Mouse (Mus musculus) spleen, postnatal 14 days (tissue): ENCODE data around the gene Ctnnd1.
"Not testable (repeated sequence)": the region's sequence is repeated elsewhere in the genome, so short reads cannot be mapped to it uniquely, and the experiment has no call there.

Source experiments
- DNase-seq, 2 experiments: peaks; one replicate each; pipeline ENCODE4 v3.0.0; 2021 to 2022; ENCODE audit warnings: low spot score in 2 of 2

Ctnnd1 gene

DNA sequence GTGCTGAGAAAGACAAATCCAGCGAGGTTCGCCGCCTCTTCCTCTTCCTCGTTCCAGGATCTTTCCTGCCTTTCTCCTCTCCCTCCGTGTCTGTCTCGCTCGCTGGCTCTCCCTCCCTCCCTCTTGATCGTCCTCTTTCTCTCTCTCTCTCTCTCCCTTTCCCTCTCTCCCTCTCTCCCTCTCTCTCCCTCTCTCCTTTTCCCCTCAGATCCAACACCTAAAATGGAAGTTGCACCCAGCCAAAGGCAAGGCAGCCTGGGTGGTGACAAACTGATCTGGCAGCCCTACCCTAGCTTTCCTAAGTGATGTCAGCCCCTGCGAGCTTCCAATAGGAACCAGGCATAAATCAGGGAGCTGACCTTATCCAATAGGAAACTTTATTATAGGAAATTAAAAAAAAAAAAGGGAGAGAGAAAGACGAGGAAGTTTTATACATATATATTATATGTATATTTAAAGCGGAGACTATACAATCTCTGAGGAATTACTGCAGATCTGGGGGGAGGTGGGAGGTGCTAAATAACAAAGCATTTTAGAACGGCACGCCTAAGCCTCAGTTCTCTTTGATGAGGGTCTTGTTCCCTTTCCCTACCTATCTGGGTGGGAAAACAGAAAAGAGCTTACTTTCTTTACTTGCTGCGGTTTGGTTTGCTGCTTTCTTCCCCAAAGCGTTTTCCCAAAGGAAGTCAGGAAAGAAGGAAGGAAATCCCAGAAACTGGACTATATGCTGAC, at the start of gene Ctnnd1:
Gene Ctnnd1, minus strand, starts transcription at position 302 of the 732 bp plus-strand sequence.
- DNase-seq, result no peak

DNA sequence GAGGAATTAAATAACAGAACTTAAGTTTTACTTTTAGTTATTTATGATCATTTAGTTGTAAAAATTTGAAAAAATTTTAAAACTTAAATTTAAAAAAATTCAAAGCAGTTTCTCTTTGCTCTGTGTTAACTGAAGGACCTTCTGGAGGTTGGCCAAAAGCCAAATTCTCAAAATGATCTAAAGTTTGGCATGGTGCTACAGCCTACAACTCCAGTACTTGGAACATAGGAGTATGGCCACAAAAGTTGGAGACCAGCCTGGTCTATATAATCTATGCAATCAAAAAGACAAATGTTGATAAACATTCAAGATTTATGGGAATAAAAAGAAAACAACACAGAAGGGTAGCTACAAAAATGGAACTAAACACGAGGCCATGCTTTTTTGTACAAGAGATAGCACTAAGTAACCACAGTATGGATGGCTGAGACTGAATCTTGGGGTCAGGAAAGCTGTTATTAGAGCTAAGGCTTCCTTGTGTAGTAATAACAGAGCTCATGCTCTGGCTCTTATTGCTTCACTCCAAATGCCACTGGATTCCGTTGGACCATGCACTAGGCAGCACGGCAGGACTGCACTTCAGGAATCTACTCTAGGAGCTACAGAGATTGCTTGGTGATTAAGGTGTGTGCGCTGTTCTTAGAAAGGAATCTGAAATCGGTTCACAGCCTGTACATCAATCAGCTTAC, 44.6 kb upstream of the Ctnnd1 start:
- no peak for DNase-seq

- no peak for DNase-seq
Observed at GRCm38 (mm10) chr2:84690050-84690449, 39.5 kb upstream of the Ctnnd1 start.

- DNase-seq, result no peak
Observed at GRCm38 (mm10) chr2:84688080-84688844, 37.7 kb upstream of the Ctnnd1 start.

- no peak for DNase-seq
Observed at GRCm38 (mm10) chr2:84682605-84683183, 32.1 kb upstream of the Ctnnd1 start.

- DNase-seq, result no peak
Observed at GRCm38 (mm10) chr2:84679016-84679415, 28.5 kb upstream of the Ctnnd1 start, which contains the start of gene Tmx2. TSS of gene Tmx2 (minus strand) at chr2:84679140.

DNA sequence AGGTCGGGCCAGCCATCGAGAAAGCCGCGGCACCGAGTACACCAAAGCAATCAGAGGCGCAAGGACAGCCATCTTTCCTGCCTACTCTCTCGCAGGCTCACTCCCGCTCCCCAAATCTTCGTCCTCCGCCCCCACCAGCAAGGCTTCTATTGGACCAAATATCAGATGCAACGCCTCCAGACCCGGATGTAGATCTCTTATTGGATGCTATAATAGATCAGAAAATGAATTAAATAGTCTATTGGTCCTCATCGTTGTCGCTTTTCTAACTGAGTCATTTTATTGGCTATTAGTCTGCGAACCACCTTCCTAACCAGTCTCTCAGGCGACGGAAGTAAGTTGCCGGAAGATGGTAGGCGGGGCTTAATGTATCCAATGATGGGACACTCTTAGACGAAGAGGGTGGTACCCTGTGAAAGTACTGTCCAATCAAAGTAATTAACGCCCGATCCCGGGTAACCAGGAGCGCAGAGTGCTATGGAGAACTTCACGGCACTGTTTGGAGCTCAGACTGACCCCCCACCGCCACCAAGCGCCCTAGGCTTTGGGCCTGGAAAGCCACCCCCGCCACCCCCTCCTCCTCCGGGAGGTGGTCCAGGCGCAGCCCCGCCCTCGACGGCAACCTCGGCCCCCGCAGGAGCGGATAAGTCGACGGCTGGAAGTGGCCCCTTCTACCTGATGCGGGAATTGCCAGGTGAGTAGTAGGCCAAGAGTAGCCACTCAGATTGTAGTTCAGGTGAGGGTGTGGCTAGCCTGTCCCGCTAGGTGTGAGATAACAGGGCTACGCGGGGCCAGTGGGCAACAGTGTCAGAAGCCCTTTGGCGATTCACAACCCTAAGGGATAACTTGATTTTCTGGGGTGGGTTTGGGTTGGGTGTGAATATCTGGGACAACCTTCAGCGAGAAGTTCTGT, 27.7 kb upstream of the Ctnnd1 start, which contains the start of the genes Gm28635 and Med19:
Gene Gm28635, minus strand, starts transcription at position 74 of the 913 bp plus-strand sequence.
Gene Med19, plus strand, starts transcription at position 435 of the 913 bp plus-strand sequence.
- DNase-seq, result peak; percentile 73 to 82

- DNase-seq, result peak in 1 of 2 experiments; percentile 32
Observed at GRCm38 (mm10) chr2:84677270-84677967, 26.9 kb upstream of the Ctnnd1 start.

GRCm38 (mm10) chr2:84671535-84671934, 21.0 kb upstream of the Ctnnd1 start:
- DNase-seq, result not testable (repeated sequence)

GRCm38 (mm10) chr2:84670569-84670933, 20.0 kb upstream of the Ctnnd1 start, which contains the start of gene Selenoh:
TSS of gene Selenoh (minus strand) at chr2:84670770.
- DNase-seq, result peak; percentile 65 to 78

GRCm38 (mm10) chr2:84669828-84670568, 19.4 kb upstream of the Ctnnd1 start:
- no peak for DNase-seq

DNA sequence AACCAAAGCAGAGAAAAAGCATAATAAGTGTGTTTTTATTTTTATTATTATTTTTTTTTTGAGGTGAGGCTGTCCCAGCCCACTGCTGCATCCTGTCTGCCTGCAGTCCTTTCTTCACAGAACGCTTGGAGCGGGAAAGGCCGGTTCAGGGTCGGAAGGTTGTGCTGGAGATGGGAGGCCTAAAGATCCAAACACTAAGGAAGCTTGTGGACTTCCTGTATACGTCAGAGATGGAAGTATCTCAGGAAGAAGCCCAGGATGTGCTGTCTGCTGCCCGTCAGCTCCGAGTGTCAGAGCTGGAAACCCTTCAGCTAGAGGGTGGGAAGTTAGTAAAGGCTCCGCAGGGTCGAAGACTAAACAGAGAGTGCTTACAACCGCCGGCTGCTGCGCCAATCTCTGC, 15.5 kb upstream of the Ctnnd1 start:
- DNase-seq, result no peak

DNA sequence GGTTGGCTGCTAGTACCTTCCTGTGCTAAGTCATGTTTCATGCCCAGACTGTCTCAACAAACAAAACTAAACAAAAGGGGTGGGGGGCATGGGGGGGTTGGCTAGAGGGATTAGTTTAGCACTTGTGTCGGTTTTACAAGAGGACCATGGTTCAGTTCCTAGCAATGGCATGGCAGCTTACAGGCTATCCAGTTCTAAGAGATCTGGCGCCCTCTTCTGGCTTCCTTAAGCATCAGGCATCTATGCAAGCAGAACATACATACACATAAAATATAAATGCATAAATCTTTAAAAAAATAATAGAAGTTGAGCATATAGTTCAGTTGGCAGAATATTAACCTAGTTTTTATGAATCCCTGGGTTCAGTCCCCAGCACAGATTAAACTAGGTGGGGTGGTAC, 12.3 kb upstream of the Ctnnd1 start:
- DNase-seq, result peak in 1 of 2 experiments; percentile 60

DNA sequence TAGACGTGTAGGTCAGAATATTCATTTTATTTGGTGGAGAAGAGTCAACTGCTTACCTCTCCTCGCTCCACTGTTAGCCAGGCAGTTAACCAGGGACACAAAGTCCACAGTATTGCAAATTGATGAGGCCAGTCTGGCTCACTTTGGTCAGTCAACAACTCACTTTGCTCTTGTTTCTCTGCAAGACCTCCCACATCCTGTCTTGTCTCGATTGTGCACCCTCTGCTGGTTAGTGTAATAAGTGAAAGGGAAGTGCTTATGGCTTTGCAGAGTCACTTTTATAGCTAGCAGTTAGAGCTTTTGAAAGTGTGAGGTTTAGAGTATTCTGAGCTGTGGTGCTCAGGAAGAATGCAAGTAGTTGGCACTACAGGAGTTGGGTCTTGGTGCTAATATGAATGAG, 9.7 kb upstream of the Ctnnd1 start:
- peak in 1 of 2 experiments; percentile 42 for DNase-seq

DNA sequence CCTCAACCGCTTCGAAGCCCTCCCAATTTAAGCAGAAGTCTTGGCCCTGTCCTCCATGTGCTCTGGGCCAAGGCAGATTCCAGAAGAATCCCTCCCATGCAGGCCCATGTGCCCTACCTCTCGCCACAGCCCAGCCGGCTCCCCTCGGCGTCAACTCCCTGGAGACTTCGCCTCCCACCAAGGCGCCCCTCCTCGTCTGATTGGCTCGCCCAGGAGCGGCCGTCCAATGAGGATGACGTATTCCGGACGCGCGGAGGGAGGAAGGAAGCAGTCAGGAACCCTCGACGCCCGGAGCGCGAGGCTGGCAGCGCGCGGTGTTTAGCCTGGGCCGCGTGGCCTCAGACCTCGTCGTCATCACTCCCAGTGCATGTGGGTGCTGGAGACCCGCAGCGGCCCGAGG, 8.2 kb upstream of the Ctnnd1 start, which contains the start of gene Btbd18:
Gene Btbd18, plus strand, starts transcription at position 274 of the 400 bp plus-strand sequence.
- no peak for DNase-seq

DNA sequence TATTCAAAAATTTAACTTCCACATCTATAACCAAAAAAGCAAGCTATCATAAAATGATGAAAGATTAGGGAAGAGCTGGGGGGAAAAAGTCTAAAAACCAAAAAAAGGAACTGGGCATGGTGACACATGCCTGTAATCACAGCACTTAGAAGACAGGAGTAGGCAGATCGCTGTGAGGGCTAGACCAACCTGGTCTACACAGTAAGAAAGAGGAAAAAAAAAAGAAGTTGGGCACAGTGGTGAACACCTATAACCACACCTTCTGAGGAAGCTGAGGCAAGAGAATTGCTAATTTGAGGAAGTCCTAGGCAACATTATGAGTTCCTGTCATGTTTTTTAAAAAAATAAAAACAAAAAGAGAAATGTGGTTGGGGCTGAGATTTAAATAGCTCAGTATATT, 5.3 kb upstream of the Ctnnd1 start:
- DNase-seq, result no peak

DNA sequence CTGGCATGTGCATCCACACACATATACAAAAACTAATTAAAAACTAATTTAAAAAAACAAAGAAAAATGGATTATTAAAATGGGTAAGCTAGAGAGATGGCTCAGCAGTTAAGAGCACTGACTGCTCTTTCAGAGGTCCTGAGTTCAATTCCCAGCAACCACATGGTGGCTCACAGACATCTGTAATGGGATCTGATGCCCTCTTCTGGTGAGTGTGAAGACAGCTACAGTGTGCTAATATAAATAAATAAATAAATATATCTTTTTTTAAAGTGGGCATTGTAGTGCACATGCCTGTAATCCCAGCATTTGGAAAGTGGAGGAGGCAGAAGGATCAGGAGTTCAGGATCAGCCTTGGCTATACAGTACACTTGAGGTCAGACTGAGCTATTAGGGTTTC, 2.8 kb upstream of the Ctnnd1 start:
- no peak for DNase-seq

DNA sequence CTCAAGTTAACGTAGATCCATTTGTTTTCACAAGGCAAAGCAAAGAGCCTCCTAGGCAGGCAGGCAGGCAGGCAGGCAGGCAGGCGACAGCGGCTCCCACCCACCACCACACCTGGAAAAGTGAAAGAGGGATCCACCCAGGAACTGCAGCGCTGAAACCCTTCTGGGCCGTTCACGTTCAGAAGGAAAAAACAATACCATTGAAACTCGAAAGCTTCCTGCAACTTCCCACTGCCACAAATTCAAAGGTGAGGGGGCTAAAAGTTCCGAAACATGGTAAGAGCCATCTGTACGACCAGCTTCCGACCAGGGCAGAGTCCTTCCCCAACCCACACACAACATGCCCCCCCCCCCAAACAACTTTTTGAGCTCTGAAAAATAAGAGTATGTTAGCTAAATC, 891 bp downstream of the Ctnnd1 start:
- DNase-seq, result no peak

- DNase-seq, result no peak
Observed at GRCm38 (mm10) chr2:84648369-84648768, 2.2 kb downstream of the Ctnnd1 start.
